Mouse (Mus musculus): ENCODE measurements around the gene Hba-a1. TPM values are rescaled to one million over a fixed set of nuclear protein-coding genes. Genes with fewer than 3 reads are reported as not detected.
"Not testable (repeated sequence)": the region's sequence is repeated elsewhere in the genome, so short reads cannot be mapped to it uniquely, and the experiment has no call there.

Hba-a1 gene
- 72,809 and 72,929 TPM in 2 replicates for polyA plus RNA-seq (2015; fragmentation: Nextera tagmentation; extraction: Ambion mirVana)

- H3K27me3 ChIP-seq (ENCODE audit: control insufficient read depth, insufficient read depth, low read depth, low read length); H3K9me3 ChIP-seq (replicated peaks; ENCODE audit: control insufficient read depth, low read length); H3K36me3 ChIP-seq (ENCODE audit: control insufficient read depth, insufficient read depth): not testable (repeated sequence)
- 44% methylated on average over 1 of the region's 5 CpGs for WGBS (ENCODE audit: insufficient replicate concordance)
- Histone ChIP-seq H3K27ac (ENCODE audit: low read length) (peak within 1 kb of the TSS; percentile 98), H3K4me3 (ENCODE audit: low read depth, low read length) (peak within 1 kb of the TSS; percentile 54), H3K9ac (ENCODE audit: low read depth, low read length) (peak within 1 kb of the TSS; percentile 78), H3K4me1 (ENCODE audit: control insufficient read depth, low read depth, low read length) (peaks cover 27% of the 10 kb centered on the region), H3K4me2 (ENCODE audit: low read depth, low read length) (peak within 1 kb of the TSS; percentile 71)
- peak; percentile 67 for ATAC-seq (ENCODE audit: low read depth)
Observed at GRCm38 (mm10) chr11:32283091-32283777, at the start of gene Hba-a1. TSS of gene Hba-a1 (plus strand) at chr11:32283511.

- Histone ChIP-seq H3K27ac (ENCODE audit: low read length) (no peak overlapping the region), H3K4me3 (ENCODE audit: low read depth, low read length) (no peak overlapping the region), H3K9ac (ENCODE audit: low read depth, low read length) (no peak overlapping the region), H3K4me1 (ENCODE audit: control insufficient read depth, low read depth, low read length) (peaks cover 26% of the 10 kb centered on the region), H3K36me3 (ENCODE audit: control insufficient read depth, insufficient read depth) (peaks cover 85% of the 10 kb centered on the region), H3K9me3 (replicated peaks; ENCODE audit: control insufficient read depth, low read length) (no peaks in the 10 kb centered on the region), H3K4me2 (ENCODE audit: low read depth, low read length) (no peak overlapping the region), H3K27me3 (ENCODE audit: control insufficient read depth, insufficient read depth, low read depth, low read length) (no peaks in the 10 kb centered on the region)
- 84% methylated on average over 3 of the region's 3 CpGs for WGBS (ENCODE audit: insufficient replicate concordance)
- no peak for ATAC-seq (ENCODE audit: low read depth)
Observed at GRCm38 (mm10) chr11:32233895-32234294, 49.4 kb upstream of the Hba-a1 start.

- H3K27ac ChIP-seq (ENCODE audit: low read length) = peak overlapping the region; percentile 62
Observed at GRCm38 (mm10) chr11:32234816-32235485, 48.4 kb upstream of the Hba-a1 start.

GRCm38 (mm10) chr11:32235646-32236045 lies 47.7 kb upstream of the Hba-a1 start:
- Histone ChIP-seq H3K4me3 (ENCODE audit: low read depth, low read length) (no peak overlapping the region), H3K36me3 (ENCODE audit: control insufficient read depth, insufficient read depth) (peaks cover 83% of the 10 kb centered on the region), H3K27ac (ENCODE audit: low read length) (0 out of 2 replicates have a peak overlapping the region, but pooled peaks have one; percentile 62), H3K27me3 (ENCODE audit: control insufficient read depth, insufficient read depth, low read depth, low read length) (no peaks in the 10 kb centered on the region), H3K9ac (ENCODE audit: low read depth, low read length) (no peak overlapping the region), H3K4me1 (ENCODE audit: control insufficient read depth, low read depth, low read length) (peaks cover 37% of the 10 kb centered on the region), H3K4me2 (ENCODE audit: low read depth, low read length) (no peak overlapping the region), H3K9me3 (replicated peaks; ENCODE audit: control insufficient read depth, low read length) (no peaks in the 10 kb centered on the region)
- 76% methylated on average over 3 of the region's 3 CpGs for WGBS (ENCODE audit: insufficient replicate concordance)
- no peak for ATAC-seq (ENCODE audit: low read depth)

More at GRCm38 (mm10) chr11:32234816-32235485, 48.4 kb upstream of the Hba-a1 start:
- ATAC-seq (ENCODE audit: low read depth) = no peak
- Histone ChIP-seq H3K9me3 (replicated peaks; ENCODE audit: control insufficient read depth, low read length) (no peaks in the 10 kb centered on the region), H3K4me2 (ENCODE audit: low read depth, low read length) (no peak overlapping the region), H3K9ac (ENCODE audit: low read depth, low read length) (no peak overlapping the region), H3K4me1 (ENCODE audit: control insufficient read depth, low read depth, low read length) (peaks cover 34% of the 10 kb centered on the region), H3K27me3 (ENCODE audit: control insufficient read depth, insufficient read depth, low read depth, low read length) (no peaks in the 10 kb centered on the region), H3K4me3 (ENCODE audit: low read depth, low read length) (no peak overlapping the region), H3K36me3 (ENCODE audit: control insufficient read depth, insufficient read depth) (peaks cover 88% of the 10 kb centered on the region)
- WGBS (ENCODE audit: insufficient replicate concordance) = 85% methylated on average over 6 of the region's 6 CpGs

- Histone ChIP-seq H3K9me3 (replicated peaks; ENCODE audit: control insufficient read depth, low read length) (no peaks in the 10 kb centered on the region), H3K9ac (ENCODE audit: low read depth, low read length) (peak overlapping the region; percentile 1; the same call in 1 of the 2 replicates), H3K4me2 (ENCODE audit: low read depth, low read length) (no peak overlapping the region), H3K4me1 (ENCODE audit: control insufficient read depth, low read depth, low read length) (peaks cover 41% of the 10 kb centered on the region), H3K27me3 (ENCODE audit: control insufficient read depth, insufficient read depth, low read depth, low read length) (no peaks in the 10 kb centered on the region), H3K27ac (ENCODE audit: low read length) (peak overlapping the region; percentile 99; the same call in 1 of the 2 replicates), H3K4me3 (ENCODE audit: low read depth, low read length) (no peak overlapping the region), H3K36me3 (ENCODE audit: control insufficient read depth, insufficient read depth) (peaks cover 82% of the 10 kb centered on the region)
- no peak for ATAC-seq (ENCODE audit: low read depth)
- 82% methylated on average over 2 of the region's 2 CpGs for WGBS (ENCODE audit: insufficient replicate concordance)
Observed at GRCm38 (mm10) chr11:32236132-32236531, 47.2 kb upstream of the Hba-a1 start.

- H3K9me3 ChIP-seq (replicated peaks; ENCODE audit: control insufficient read depth, low read length) = no peaks in the 10 kb centered on the region
- H3K4me2 ChIP-seq (ENCODE audit: low read depth, low read length) = no peak overlapping the region
- peaks cover 48% of the 10 kb centered on the region for H3K4me1 ChIP-seq (ENCODE audit: control insufficient read depth, low read depth, low read length)
- peaks cover 75% of the 10 kb centered on the region for H3K36me3 ChIP-seq (ENCODE audit: control insufficient read depth, insufficient read depth)
- H3K27me3 ChIP-seq (ENCODE audit: control insufficient read depth, insufficient read depth, low read depth, low read length) = no peaks in the 10 kb centered on the region
- peak overlapping the region; percentile 1; the same call in 1 of the 2 replicates for H3K9ac ChIP-seq (ENCODE audit: low read depth, low read length)
- H3K4me3 ChIP-seq (ENCODE audit: low read depth, low read length) = no peak overlapping the region
- peak overlapping the region; percentile 99 for H3K27ac ChIP-seq (ENCODE audit: low read length)
- 55% methylated on average over 9 of the region's 9 CpGs for WGBS (ENCODE audit: insufficient replicate concordance)
- ATAC-seq (ENCODE audit: low read depth) = no peak
Observed at GRCm38 (mm10) chr11:32236712-32237410, 46.5 kb upstream of the Hba-a1 start.

GRCm38 (mm10) chr11:32237411-32237795 lies 45.9 kb upstream of the Hba-a1 start:
- H3K4me3 ChIP-seq (ENCODE audit: low read depth, low read length) = no peak overlapping the region
- 82% methylated on average over 3 of the region's 3 CpGs for WGBS (ENCODE audit: insufficient replicate concordance)
- peak overlapping the region; percentile 59 for H3K9ac ChIP-seq (ENCODE audit: low read depth, low read length)
- no peak overlapping the region for H3K4me2 ChIP-seq (ENCODE audit: low read depth, low read length)
- H3K4me1 ChIP-seq (ENCODE audit: control insufficient read depth, low read depth, low read length) = peaks cover 54% of the 10 kb centered on the region
- no peaks in the 10 kb centered on the region for H3K9me3 ChIP-seq (replicated peaks; ENCODE audit: control insufficient read depth, low read length)
- no peak for ATAC-seq (ENCODE audit: low read depth)
- H3K27ac ChIP-seq (ENCODE audit: low read length) = peak overlapping the region; percentile 99
- peaks cover 69% of the 10 kb centered on the region for H3K36me3 ChIP-seq (ENCODE audit: control insufficient read depth, insufficient read depth)
- H3K27me3 ChIP-seq (ENCODE audit: control insufficient read depth, insufficient read depth, low read depth, low read length) = no peaks in the 10 kb centered on the region

GRCm38 (mm10) chr11:32238093-32238860 lies 45.0 kb upstream of the Hba-a1 start:
- peak overlapping the region; percentile 35 for H3K4me2 ChIP-seq (ENCODE audit: low read depth, low read length)

More at GRCm38 (mm10) chr11:32238093-32238860, 45.0 kb upstream of the Hba-a1 start:
- Histone ChIP-seq H3K9ac (ENCODE audit: low read depth, low read length) (peak overlapping the region; percentile 59), H3K9me3 (replicated peaks; ENCODE audit: control insufficient read depth, low read length) (no peaks in the 10 kb centered on the region), H3K4me3 (ENCODE audit: low read depth, low read length) (peak overlapping the region; percentile 1; the same call in 1 of the 2 replicates), H3K36me3 (ENCODE audit: control insufficient read depth, insufficient read depth) (peaks cover 62% of the 10 kb centered on the region), H3K27ac (ENCODE audit: low read length) (peak overlapping the region; percentile 99), H3K27me3 (ENCODE audit: control insufficient read depth, insufficient read depth, low read depth, low read length) (no peaks in the 10 kb centered on the region), H3K4me1 (ENCODE audit: control insufficient read depth, low read depth, low read length) (peaks cover 63% of the 10 kb centered on the region)
- peak; percentile 56 for ATAC-seq (ENCODE audit: low read depth)
- 72% methylated on average over 5 of the region's 5 CpGs for WGBS (ENCODE audit: insufficient replicate concordance)
